Mouse (Mus musculus) neural tube, embryonic 14.5 days (tissue): ENCODE measurements around the gene Tcf15. TPM values are rescaled to one million over a fixed set of nuclear protein-coding genes. Genes with fewer than 3 reads are reported as not detected.

ENCODE experiments used
- ATAC-seq: fragments of 200-750 bp; cut with Nextera tagmentation; 2 replicates; pipeline ENCODE4 v1.8.0; 2017; ENCODE audit warnings: low read depth, mild to moderate bottlenecking, moderate TSS enrichment, moderate library complexity
- H3K27ac ChIP-seq: fragments of 300-500 bp; sonication (generic); 2 replicates; pipeline ENCODE4 v1.5.1; 2014; ENCODE audit warnings: low read depth, mild to moderate bottlenecking, control low read depth, low read length, moderate library complexity, mixed read lengths
- H3K27me3 ChIP-seq: fragments of 300-500 bp; sonication (generic); 2 replicates; pipeline ENCODE4 v1.6.1; 2014; ENCODE audit warnings: low read length; ENCODE audit not compliant: control insufficient read depth, insufficient read depth
- H3K36me3 ChIP-seq: fragments of 300-500 bp; sonication (generic); 2 replicates; pipeline ENCODE4 v1.6.1; 2014; ENCODE audit warnings: low read length, mixed read lengths; ENCODE audit not compliant: control insufficient read depth, insufficient read depth
- H3K4me1 ChIP-seq: fragments of 300-500 bp; sonication (generic); 2 replicates; pipeline ENCODE4 v1.6.1; 2014; ENCODE audit warnings: low read length; ENCODE audit not compliant: control insufficient read depth, insufficient read depth
- H3K4me2 ChIP-seq: fragments of 300-500 bp; sonication (generic); 2 replicates; pipeline ENCODE4 v1.6.1; 2014; ENCODE audit warnings: mild to moderate bottlenecking, low read depth, low read length, control low read depth
- H3K4me3 ChIP-seq: fragments of 300-500 bp; sonication (generic); 2 replicates; pipeline ENCODE4 v1.5.1; 2014; ENCODE audit warnings: low read depth, low read length, control low read depth, mixed read lengths
- H3K9ac ChIP-seq: fragments of 300-500 bp; sonication (generic); replicated peaks from 2 replicates; pipeline ENCODE4 v1.6.1; 2014; ENCODE audit warnings: low read depth, mild to moderate bottlenecking, control low read depth, low read length, mixed read lengths
- H3K9me3 ChIP-seq: fragments of 300-500 bp; sonication (generic); 2 replicates; pipeline ENCODE4 v1.6.1; 2016; ENCODE audit warnings: low read length; ENCODE audit not compliant: control insufficient read depth
- WGBS: fragments of 180-500 bp; shearing (Covaris S2); extraction: QIAGEN DNeasy Blood & Tissue Kit; methylation state at CpG from one replicate; pipeline ENCODE4 v1.1.7; 2014; 5-methylcytosine and 5-hydroxymethylcytosine counted together
- polyA plus RNA-seq: library from polyadenylated mRNA; unstranded; fragments of >200 nt; fragmentation: Nextera tagmentation; extraction: Ambion mirVana; gene quantifications from 2 replicates; pipeline ENCODE4 v1.2.1, GENCODE M21; 2014

The Tcf15 gene
- polyA plus RNA-seq, 1 experiment from 2014 or later: 1.3 TPM

- 88% methylated on average over 9 of the region's 9 CpGs for WGBS
- H3K27me3 ChIP-seq: peaks cover 4% of the 10 kb centered on the region; the same call in 1 of the 2 replicates
- H3K27ac ChIP-seq: no peak overlapping the region
- H3K4me2 ChIP-seq: no peak overlapping the region
- H3K4me1 ChIP-seq: peaks cover 5% of the 10 kb centered on the region; the same call in 1 of the 2 replicates
- no peak for ATAC-seq
- no peaks in the 10 kb centered on the region for H3K9me3 ChIP-seq
- H3K4me3 ChIP-seq: no peak overlapping the region
- H3K36me3 ChIP-seq: no peaks in the 10 kb centered on the region
- H3K9ac ChIP-seq: no peak overlapping the region
Observed at GRCm38 (mm10) chr2:152148675-152149074, 5.3 kb downstream of the Tcf15 start.

- Histone ChIP-seq H3K36me3 (no peaks in the 10 kb centered on the region), H3K4me1 (no peaks in the 10 kb centered on the region), H3K9ac (no peak overlapping the region), H3K27ac (no peak overlapping the region), H3K4me2 (no peak overlapping the region), H3K27me3 (no peaks in the 10 kb centered on the region; the same call in 1 of the 2 replicates), H3K9me3 (no peaks in the 10 kb centered on the region), H3K4me3 (no peak overlapping the region)
- ATAC-seq: no peak
- WGBS: 10% methylated on average over 4 of the region's 4 CpGs
Observed at GRCm38 (mm10) chr2:152149891-152150290, 6.5 kb downstream of the Tcf15 start.

- H3K27ac ChIP-seq: no peak overlapping the region
- H3K9ac ChIP-seq: no peak overlapping the region
- WGBS: 57% methylated on average over 6 of the region's 6 CpGs
- ATAC-seq: no peak
- no peak overlapping the region for H3K4me3 ChIP-seq
- no peak overlapping the region for H3K4me2 ChIP-seq
- no peaks in the 10 kb centered on the region for H3K36me3 ChIP-seq
- no peaks in the 10 kb centered on the region for H3K9me3 ChIP-seq
- no peaks in the 10 kb centered on the region for H3K4me1 ChIP-seq
- no peaks in the 10 kb centered on the region for H3K27me3 ChIP-seq
Observed at GRCm38 (mm10) chr2:152150373-152150772, 7.0 kb downstream of the Tcf15 start.

GRCm38 (mm10) chr2:152153361-152153760 is 10.0 kb downstream of the Tcf15 start:
- no peak overlapping the region for H3K27ac ChIP-seq
- H3K4me1 ChIP-seq: no peaks in the 10 kb centered on the region
- no peak overlapping the region for H3K4me3 ChIP-seq
- no peak overlapping the region for H3K4me2 ChIP-seq
- H3K27me3 ChIP-seq: no peaks in the 10 kb centered on the region
- 9% methylated on average over 3 of the region's 3 CpGs for WGBS
- H3K36me3 ChIP-seq: no peaks in the 10 kb centered on the region
- no peaks in the 10 kb centered on the region for H3K9me3 ChIP-seq
- ATAC-seq: no peak
- H3K9ac ChIP-seq: no peak overlapping the region

GRCm38 (mm10) chr2:152155414-152156208 is 12.2 kb downstream of the Tcf15 start:
- no peaks in the 10 kb centered on the region for H3K36me3 ChIP-seq
- no peaks in the 10 kb centered on the region for H3K4me1 ChIP-seq
- H3K4me3 ChIP-seq: no peak overlapping the region
- H3K9ac ChIP-seq: no peak overlapping the region
- WGBS: 57% methylated on average over 6 of the region's 7 CpGs
- no peaks in the 10 kb centered on the region for H3K9me3 ChIP-seq
- H3K27me3 ChIP-seq: no peaks in the 10 kb centered on the region
- ATAC-seq: no peak
- no peak overlapping the region for H3K4me2 ChIP-seq
- H3K27ac ChIP-seq: no peak overlapping the region

- H3K9me3 ChIP-seq: no peaks in the 10 kb centered on the region
- no peak overlapping the region for H3K4me2 ChIP-seq
- ATAC-seq: no peak
- H3K27me3 ChIP-seq: no peaks in the 10 kb centered on the region
- H3K36me3 ChIP-seq: no peaks in the 10 kb centered on the region
- H3K4me1 ChIP-seq: no peaks in the 10 kb centered on the region
- no peak overlapping the region for H3K4me3 ChIP-seq
- H3K9ac ChIP-seq: no peak overlapping the region
- H3K27ac ChIP-seq: no peak overlapping the region
- WGBS: 79% methylated on average over 6 of the region's 6 CpGs
Observed at GRCm38 (mm10) chr2:152156471-152156870, 13.1 kb downstream of the Tcf15 start.

GRCm38 (mm10) chr2:152159487-152159886 is 16.1 kb downstream of the Tcf15 start:
- no peaks in the 10 kb centered on the region for H3K36me3 ChIP-seq
- no peak overlapping the region for H3K4me3 ChIP-seq
- no peak for ATAC-seq
- 93% methylated on average over 1 of the region's 1 CpGs for WGBS
- no peaks in the 10 kb centered on the region for H3K4me1 ChIP-seq
- H3K9ac ChIP-seq: no peak overlapping the region
- H3K27ac ChIP-seq: no peak overlapping the region
- H3K4me2 ChIP-seq: no peak overlapping the region
- H3K27me3 ChIP-seq: no peaks in the 10 kb centered on the region
- no peaks in the 10 kb centered on the region for H3K9me3 ChIP-seq

GRCm38 (mm10) chr2:152166257-152166656 is 22.9 kb downstream of the Tcf15 start:
- Histone ChIP-seq H3K9ac (no peak overlapping the region), H3K36me3 (no peaks in the 10 kb centered on the region), H3K27me3 (no peaks in the 10 kb centered on the region), H3K4me1 (no peaks in the 10 kb centered on the region), H3K9me3 (no peaks in the 10 kb centered on the region), H3K4me3 (no peak overlapping the region), H3K27ac (no peak overlapping the region), H3K4me2 (no peak overlapping the region)
- WGBS: 90% methylated on average over 6 of the region's 6 CpGs
- no peak for ATAC-seq

GRCm38 (mm10) chr2:152167851-152168290 is 24.5 kb downstream of the Tcf15 start:
- 28% methylated on average over 8 of the region's 8 CpGs for WGBS
- Histone ChIP-seq H3K4me2 (no peak overlapping the region), H3K9ac (no peak overlapping the region), H3K27ac (no peak overlapping the region), H3K36me3 (no peaks in the 10 kb centered on the region), H3K9me3 (no peaks in the 10 kb centered on the region), H3K27me3 (no peaks in the 10 kb centered on the region), H3K4me3 (no peak overlapping the region), H3K4me1 (no peaks in the 10 kb centered on the region)
- ATAC-seq: peak; percentile 82; the same call in 1 of the 2 replicates
